Mouse (Mus musculus) right cerebral cortex, postnatal 10 days (tissue): ENCODE data around the gene Gm10295.

Experiments
- DNase-seq, 2 experiments: peaks; one replicate each; pipeline ENCODE4 v3.0.0; 2021; ENCODE audit warnings: low spot score in 2 of 2

The Gm10295 gene

GRCm38 (mm10) chr7:71355596-71355995 is 4.3 kb upstream of the Gm10295 start:
- DNase-seq = no peak

DNA sequence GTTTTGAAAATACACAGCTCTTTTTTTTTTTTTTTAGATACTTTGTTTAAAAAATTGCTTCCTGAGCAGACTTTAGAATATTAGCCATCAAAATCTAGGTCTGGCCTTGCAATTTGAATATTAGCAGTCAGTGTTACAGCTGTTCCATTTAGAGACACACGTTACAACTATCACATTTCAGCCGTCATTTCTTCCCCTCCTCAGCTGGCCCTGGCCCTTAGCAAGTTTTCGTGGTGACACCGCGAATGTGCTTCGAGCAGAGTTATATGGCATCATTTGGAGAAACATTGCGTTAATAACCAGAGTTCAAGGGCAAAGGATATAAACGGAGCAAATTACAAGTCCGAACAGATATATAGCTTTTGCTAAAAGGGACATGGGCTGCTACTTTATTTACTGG is 2.4 kb downstream of the Gm10295 start:
- no peak for DNase-seq

DNA sequence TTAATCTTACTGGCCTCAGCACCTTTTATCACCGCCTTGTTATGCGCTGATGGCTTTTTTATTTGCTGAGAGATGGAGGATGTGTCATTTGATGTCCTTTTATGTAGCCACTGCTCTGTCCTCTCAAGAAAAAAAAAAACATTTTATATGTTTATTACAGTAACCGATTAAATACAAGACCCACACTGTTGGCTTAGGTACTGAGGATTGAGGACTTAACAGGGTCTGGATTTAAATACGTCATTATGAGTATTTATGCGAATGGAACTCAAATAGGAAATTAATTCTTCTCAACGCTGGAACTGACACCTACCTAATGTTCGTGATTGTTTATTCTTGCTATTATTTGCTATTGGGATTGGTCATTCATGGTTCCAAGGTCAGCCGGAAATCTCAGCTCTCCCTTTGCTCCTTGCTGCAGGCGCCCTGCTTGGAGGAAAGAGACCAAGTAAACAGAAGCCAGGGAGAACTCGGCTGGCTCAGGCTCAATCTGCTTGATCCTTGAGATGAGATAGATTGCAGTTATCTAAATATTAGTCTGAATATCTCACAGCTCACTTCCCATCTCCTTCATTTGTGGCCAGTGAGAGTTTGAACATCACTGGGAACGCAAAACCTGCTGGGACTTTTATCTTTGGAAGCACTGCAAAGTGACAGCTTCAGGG is 26.2 kb downstream of the Gm10295 start:
- DNase-seq = no peak

DNA sequence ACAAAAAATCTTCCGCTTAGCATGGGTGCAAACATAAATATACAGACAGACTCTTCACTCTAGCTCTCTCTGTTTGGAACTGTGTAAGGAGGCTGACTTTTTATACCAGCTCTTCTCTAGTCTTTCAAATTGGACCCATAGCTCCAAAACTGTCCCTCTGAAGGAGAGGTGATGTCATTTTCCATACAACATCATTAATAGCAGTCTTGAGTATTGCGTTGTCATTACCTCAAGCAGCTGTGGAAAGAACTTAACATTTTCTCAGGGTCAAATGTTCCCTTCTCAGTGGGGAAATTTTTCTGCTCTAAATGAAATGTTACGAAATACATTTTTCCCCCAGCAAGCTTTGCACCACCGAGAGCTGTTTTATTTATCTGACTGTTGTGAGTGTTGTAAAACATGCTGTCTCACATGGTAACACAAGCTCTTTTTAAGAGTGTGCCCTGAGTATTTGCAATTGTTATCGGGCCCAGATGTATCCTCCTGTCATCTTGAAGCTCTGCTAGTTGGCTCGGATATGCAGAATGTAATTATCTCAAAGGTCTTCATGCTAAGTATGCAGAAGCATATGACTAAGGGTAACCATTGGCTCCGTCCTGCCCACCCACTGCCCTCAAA is 38.0 kb downstream of the Gm10295 start:
- DNase-seq = no peak

GRCm38 (mm10) chr7:71312375-71312774 is 38.9 kb downstream of the Gm10295 start:
- DNase-seq = no peak

GRCm38 (mm10) chr7:71311411-71311810 is 39.9 kb downstream of the Gm10295 start:
- no peak for DNase-seq

- no peak for DNase-seq
Observed at GRCm38 (mm10) chr7:71308051-71308450, 43.2 kb downstream of the Gm10295 start.

DNA sequence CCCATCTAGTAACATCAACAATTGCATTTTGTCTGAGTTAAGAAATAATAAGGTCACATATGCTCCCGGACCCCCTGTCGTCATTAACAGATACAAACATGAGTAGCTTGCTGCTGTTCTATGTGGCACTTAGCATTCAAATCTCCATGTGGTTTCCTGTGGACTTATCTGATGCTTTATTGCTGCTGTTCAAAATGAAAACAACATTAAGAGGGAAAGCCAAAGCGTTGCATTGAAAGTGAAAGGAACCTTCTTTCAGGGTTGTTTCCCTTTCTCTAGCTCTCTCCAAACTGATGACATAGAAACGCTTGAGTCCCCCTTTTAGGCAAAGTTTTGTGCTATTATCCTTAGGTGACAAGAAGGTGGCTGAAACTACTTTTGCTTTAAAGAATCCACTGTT is 48.6 kb downstream of the Gm10295 start:
- DNase-seq = no peak
